Mouse (Mus musculus) brain, embryonic 14.5 days (tissue): ENCODE results near the gene Wdr62.
"Not testable (repeated sequence)": the region's sequence is repeated elsewhere in the genome, so short reads cannot be mapped to it uniquely, and the experiment has no call there.

ENCODE experiments used
- CTCF ChIP-seq: fragments of 200-500 bp; IDR thresholded peaks from 2 replicates; pipeline ENCODE4 v1.5.1; 2012; ENCODE audit warnings: inconsistent platforms, mild to moderate bottlenecking, moderate library complexity, borderline replicate concordance; ENCODE audit not compliant: insufficient read depth, insufficient read length; ENCODE audit errors: extremely low read depth
- POLR2A ChIP-seq: fragments of 200-500 bp; IDR thresholded peaks from 2 replicates; pipeline ENCODE4 v1.6.1; 2012; ENCODE audit warnings: mild to moderate bottlenecking, inconsistent platforms, borderline replicate concordance; ENCODE audit not compliant: poor library complexity, insufficient read depth, insufficient read length, severe bottlenecking; ENCODE audit errors: extremely low read depth

GRCm38 (mm10) chr7:30200661-30201060, 79.6 kb downstream of the Wdr62 start:
- not testable (repeated sequence) for TF ChIP-seq POLR2A, CTCF
